Mouse (Mus musculus) MEL (cell line): ENCODE measurements at regions not wholly inside any gene's neighbourhood (a gene's known extent, or its start where the extent isn't known, plus 50 kb on each side); places are given as distances from the start of the nearest gene placed in this dataset.
A peak's percentile ranks its signal among the peaks of the same experiment; 100 is the strongest.

ENCODE experiments used
- DNase-seq: peaks from one replicate; pipeline ENCODE4 v3.0.0; 2011; ENCODE audit warnings: low read depth, low spot score
- H3K27ac ChIP-seq: 2 replicates; pipeline ENCODE4 v1.5.1; 2012; ENCODE audit warnings: low read depth, mild to moderate bottlenecking, control low read depth, low read length, moderate library complexity; ENCODE audit not compliant: control insufficient read depth
- H3K27me3 ChIP-seq, 2 experiments: fragments of 150-350 bp in 1 of 2; sonication (generic) in 1 of 2; 2 replicates each; pipeline ENCODE4 v1.6.1; 2012; ENCODE audit warnings: low read length in 2 of 2, mild to moderate bottlenecking in 2 of 2, improper control_type of control experiment in 1 of 2, moderate library complexity in 1 of 2; ENCODE audit not compliant: insufficient read depth in 2 of 2, control insufficient read depth in 1 of 2
- H3K36me3 ChIP-seq, 2 experiments: 2 replicates each; pipeline ENCODE4 v1.6.1; 2012 to 2014; ENCODE audit warnings: low read length in 2 of 2, improper control_type of control experiment in 1 of 2, inconsistent platforms in 1 of 2, mild to moderate bottlenecking in 1 of 2; ENCODE audit not compliant: insufficient read depth in 2 of 2, control insufficient read depth in 1 of 2
- H3K4me1 ChIP-seq, 2 experiments: fragments of 150-350 bp in 1 of 2; sonication (generic) in 1 of 2; 2 replicates each; pipeline ENCODE4 v1.6.1; 2012; ENCODE audit warnings: low read length in 2 of 2, improper control_type of control experiment in 1 of 2, mild to moderate bottlenecking in 1 of 2; ENCODE audit not compliant: insufficient read depth in 2 of 2, control insufficient read depth in 1 of 2
- H3K4me3 ChIP-seq, 2 experiments: fragments of 150-350 bp in 1 of 2; sonication (generic) in 1 of 2; 2 replicates each; pipeline ENCODE4 v1.5.1; 2012; ENCODE audit warnings: low read depth in 2 of 2, low read length in 2 of 2, mild to moderate bottlenecking in 2 of 2, moderate library complexity in 2 of 2, control low read depth in 1 of 2, improper control_type of control experiment in 1 of 2; ENCODE audit not compliant: control insufficient read depth in 1 of 2, insufficient read depth in 1 of 2
- H3K79me2 ChIP-seq: 2 replicates; pipeline ENCODE4 v1.6.1; 2012; ENCODE audit warnings: mild to moderate bottlenecking, low read length, moderate library complexity; ENCODE audit not compliant: control insufficient read depth, poor library complexity, insufficient read depth
- H3K9ac ChIP-seq: 2 replicates; pipeline ENCODE4 v1.6.1; 2012; ENCODE audit warnings: low read depth, mild to moderate bottlenecking, control low read depth, low read length, moderate library complexity; ENCODE audit not compliant: control insufficient read depth, poor library complexity, severe bottlenecking
- H3K9me3 ChIP-seq: fragments of 150-350 bp; sonication (generic); replicated peaks from 2 replicates; pipeline ENCODE4 v1.6.1; 2012; ENCODE audit warnings: mild to moderate bottlenecking, low read length, improper control_type of control experiment, moderate library complexity; ENCODE audit not compliant: insufficient read depth
- BHLHE40 ChIP-seq: IDR thresholded peaks from 2 replicates; pipeline ENCODE4 v1.6.1; 2012; ENCODE audit warnings: low read depth, mild to moderate bottlenecking, inconsistent platforms, low read length, improper control_type of control experiment, borderline replicate concordance
- CHD1 ChIP-seq: IDR thresholded peaks from 2 replicates; pipeline ENCODE4 v1.6.1; 2012; ENCODE audit warnings: low read depth, mild to moderate bottlenecking, inconsistent platforms, low read length, improper control_type of control experiment
- CHD2 ChIP-seq: IDR thresholded peaks from 2 replicates; pipeline ENCODE4 v1.6.1; 2011; ENCODE audit warnings: low read length, improper control_type of control experiment
- CTCF ChIP-seq, 3 experiments: IDR thresholded peaks in 2 of 3; conservative IDR thresholded peaks in 1 of 3; 2 replicates each; pipeline ENCODE4 v1.5.1; 2011 to 2012; ENCODE audit warnings: low read length in 3 of 3, low read depth in 2 of 3, mild to moderate bottlenecking in 2 of 3, improper control_type of control experiment in 1 of 3, inconsistent platforms in 1 of 3, mixed read lengths in 1 of 3, moderate library complexity in 1 of 3; ENCODE audit not compliant: control insufficient read depth in 1 of 3, insufficient read depth in 1 of 3, poor library complexity in 1 of 3, severe bottlenecking in 1 of 3
- E2F4 ChIP-seq: IDR thresholded peaks from 2 replicates; pipeline ENCODE4 v1.6.1; 2011; ENCODE audit warnings: low read depth, low read length, improper control_type of control experiment, borderline replicate concordance
- ELF1 ChIP-seq: IDR thresholded peaks from 2 replicates; pipeline ENCODE4 v1.6.1; 2014; ENCODE audit warnings: low read depth, mild to moderate bottlenecking, inconsistent platforms, low read length, improper control_type of control experiment, moderate library complexity
- EP300 ChIP-seq, 2 experiments: IDR thresholded peaks; 2 replicates each; pipeline ENCODE4 v1.6.1; 2011; ENCODE audit warnings: improper control_type of control experiment in 2 of 2, low read length in 2 of 2, low read depth in 1 of 2, mild to moderate bottlenecking in 1 of 2
- GATA1 ChIP-seq: IDR thresholded peaks from 2 replicates; pipeline ENCODE4 v1.6.1; 2011; ENCODE audit warnings: low read depth, low read length, improper control_type of control experiment
- MAZ ChIP-seq: IDR thresholded peaks from 2 replicates; pipeline ENCODE4 v1.6.1; 2012; ENCODE audit warnings: low read depth, mild to moderate bottlenecking, inconsistent platforms, low read length, improper control_type of control experiment
- MEF2A ChIP-seq: IDR thresholded peaks from 2 replicates; pipeline ENCODE4 v1.6.1; 2014; ENCODE audit warnings: low read depth, mild to moderate bottlenecking, inconsistent platforms, low read length, improper control_type of control experiment; ENCODE audit not compliant: poor library complexity, insufficient replicate concordance, severe bottlenecking; ENCODE audit errors: extremely low read depth
- MYB ChIP-seq: IDR thresholded peaks from 2 replicates; pipeline ENCODE4 v1.6.1; 2011; ENCODE audit warnings: mild to moderate bottlenecking, low read depth, low read length, improper control_type of control experiment
- MYC ChIP-seq: IDR thresholded peaks from 2 replicates; pipeline ENCODE4 v1.6.1; 2011; ENCODE audit warnings: low read depth, mild to moderate bottlenecking, low read length, improper control_type of control experiment, moderate library complexity
- NELFE ChIP-seq: IDR thresholded peaks from 2 replicates; pipeline ENCODE4 v1.6.1; 2011; ENCODE audit warnings: low read depth, low read length, improper control_type of control experiment
- POLR2A ChIP-seq, 2 experiments: IDR thresholded peaks; 2 replicates each; pipeline ENCODE4 v1.6.1; 2011 to 2012; ENCODE audit warnings: low read length in 2 of 2, mild to moderate bottlenecking in 2 of 2, control low read depth in 1 of 2, improper control_type of control experiment in 1 of 2, low read depth in 1 of 2, moderate library complexity in 1 of 2; ENCODE audit not compliant: control insufficient read depth in 1 of 2, insufficient read depth in 1 of 2, poor library complexity in 1 of 2
- POLR2AphosphoS2 ChIP-seq: IDR thresholded peaks from 2 replicates; pipeline ENCODE4 v1.6.1; 2011; ENCODE audit warnings: low read length, improper control_type of control experiment
- POLR2AphosphoS5 ChIP-seq: IDR thresholded peaks from 2 replicates; pipeline ENCODE4 v1.6.1; 2012; ENCODE audit warnings: low read depth, borderline replicate concordance, mild to moderate bottlenecking, inconsistent platforms, low read length, moderate library complexity, mixed read lengths
- RAD21 ChIP-seq: IDR thresholded peaks from 2 replicates; pipeline ENCODE4 v1.6.1; 2011; ENCODE audit warnings: mild to moderate bottlenecking, low read depth, low read length, improper control_type of control experiment
- RCOR1 ChIP-seq: IDR thresholded peaks from 2 replicates; pipeline ENCODE4 v1.6.1; 2012; ENCODE audit warnings: low read depth, mild to moderate bottlenecking, inconsistent platforms, low read length, improper control_type of control experiment
- TBP ChIP-seq: IDR thresholded peaks from 2 replicates; pipeline ENCODE4 v1.8.0; 2011; ENCODE audit warnings: low read depth, low read length, improper control_type of control experiment
- UBTF ChIP-seq: IDR thresholded peaks from 2 replicates; pipeline ENCODE4 v1.6.1; 2012; ENCODE audit warnings: low read depth, mild to moderate bottlenecking, inconsistent platforms, low read length, improper control_type of control experiment, moderate library complexity, borderline replicate concordance; ENCODE audit not compliant: insufficient read depth
- USF1 ChIP-seq: IDR thresholded peaks from 2 replicates; pipeline ENCODE4 v1.6.1; 2014; ENCODE audit warnings: low read depth, mild to moderate bottlenecking, inconsistent platforms, low read length, improper control_type of control experiment, moderate library complexity
- USF2 ChIP-seq, 2 experiments: IDR thresholded peaks; 2 replicates each; pipeline ENCODE4 v1.6.1; 2011 to 2012; ENCODE audit warnings: improper control_type of control experiment in 2 of 2, low read length in 2 of 2, borderline replicate concordance in 1 of 2, inconsistent platforms in 1 of 2, low read depth in 1 of 2, mild to moderate bottlenecking in 1 of 2; ENCODE audit not compliant: insufficient read depth in 1 of 2
- ZC3H11A ChIP-seq: IDR thresholded peaks from 2 replicates; pipeline ENCODE4 v1.6.1; 2012; ENCODE audit warnings: low read depth, mild to moderate bottlenecking, inconsistent platforms, low read length, improper control_type of control experiment
- ZKSCAN1 ChIP-seq: IDR thresholded peaks from 2 replicates; pipeline ENCODE4 v1.6.1; 2012; ENCODE audit warnings: low read depth, mild to moderate bottlenecking, inconsistent platforms, low read length, improper control_type of control experiment, moderate library complexity
- ZMIZ1 ChIP-seq: IDR thresholded peaks from 2 replicates; pipeline ENCODE4 v1.6.1; 2012; ENCODE audit warnings: low read depth, mild to moderate bottlenecking, inconsistent platforms, low read length, improper control_type of control experiment, moderate library complexity
- ZNF384 ChIP-seq: IDR thresholded peaks from 2 replicates; pipeline ENCODE4 v1.6.1; 2012; ENCODE audit warnings: low read depth, mild to moderate bottlenecking, inconsistent platforms, low read length, improper control_type of control experiment

GRCm38 (mm10) chr16:29843490-29843889 lies 220.7 kb upstream of the Hes1 start (continued):
- TF ChIP-seq ELF1 (0 out of 2 replicates have a peak, but pooled peaks have one; percentile 10), MYB (peak; percentile 60; the same call in 1 of the 2 replicates)

GRCm38 (mm10) chr16:29844706-29845596 lies 219.2 kb upstream of the Hes1 start:
- Histone ChIP-seq H3K36me3 (peaks cover 0 to 68% of the 10 kb centered on the region in 2 experiments; a peak in 2 of 4 replicates), H3K27me3 (no peaks in the 10 kb centered on the region), H3K27ac (peak overlapping the region; percentile 94), H3K4me1 (peaks cover 47 to 66% of the 10 kb centered on the region in 2 experiments), H3K79me2 (no peaks in the 10 kb centered on the region; the same call in 1 of the 2 replicates), H3K9me3 (no peaks in the 10 kb centered on the region), H3K9ac (peak overlapping the region; percentile 53), H3K4me3 (peak overlapping the region in 1 of 2 experiments; percentile 4; a peak in 1 of 4 replicates)
- peak; percentile 28 for DNase-seq
- TF ChIP-seq ZC3H11A: 0 out of 2 replicates have a peak, but pooled peaks have one; percentile 1
- no peak for TF ChIP-seq MAZ
- TF ChIP-seq UBTF: no peak
- TF ChIP-seq MYC: no peak
- no peak for TF ChIP-seq CHD1
- 0 out of 2 replicates have a peak, but pooled peaks have one; percentile 3 for TF ChIP-seq USF1
- TF ChIP-seq RAD21: no peak
- no peak for TF ChIP-seq TBP
- TF ChIP-seq EP300 (IDR thresholded peaks at IDR 0.05; ENCODE audit: low read depth in 1 of 2, low read length in 2 of 2): no peak
- TF ChIP-seq USF2 (IDR thresholded peaks at IDR 0.05; ENCODE audit: borderline replicate concordance in 1 of 2, insufficient read depth in 1 of 2, low read depth in 1 of 2, low read length in 2 of 2): no peak
- TF ChIP-seq POLR2A (IDR thresholded peaks at IDR 0.05; ENCODE audit: control insufficient read depth in 1 of 2, insufficient read depth in 1 of 2, low read depth in 1 of 2, low read length in 2 of 2, poor library complexity in 1 of 2): no peak
- TF ChIP-seq CTCF (IDR thresholded peaks at IDR 0.05 in 2 of 3, conservative IDR thresholded peaks at IDR 0.05 in 1 of 3; ENCODE audit: control insufficient read depth in 1 of 3, insufficient read depth in 1 of 3, low read depth in 2 of 3, low read length in 3 of 3, poor library complexity in 1 of 3, severe bottlenecking in 1 of 3): no peak
- no peak for TF ChIP-seq POLR2AphosphoS5

- H3K4me1 ChIP-seq: peaks cover 42 to 61% of the 10 kb centered on the region in 2 experiments
- H3K27me3 ChIP-seq: no peaks in the 10 kb centered on the region
- no peaks in the 10 kb centered on the region for H3K9me3 ChIP-seq
- peak overlapping the region in 1 of 2 experiments; percentile 4; a peak in 1 of 4 replicates for H3K4me3 ChIP-seq
- no peaks in the 10 kb centered on the region; the same call in 1 of the 2 replicates for H3K79me2 ChIP-seq
- H3K27ac ChIP-seq: peak overlapping the region; percentile 96
- DNase-seq: peak; percentile 94
- H3K36me3 ChIP-seq: peaks cover 0 to 62% of the 10 kb centered on the region in 2 experiments; a peak in 2 of 4 replicates
- H3K9ac ChIP-seq: peak overlapping the region; percentile 53
- TF ChIP-seq GATA1: peak; percentile 99
- TF ChIP-seq MEF2A: peak; percentile 75
- no peak for TF ChIP-seq E2F4
- peak; percentile 85 for TF ChIP-seq MAZ
- TF ChIP-seq ZNF384: no peak
- no peak for TF ChIP-seq CHD1
- peak; percentile 83 for TF ChIP-seq RCOR1
- TF ChIP-seq ZKSCAN1: no peak
- no peak for TF ChIP-seq RAD21
- TF ChIP-seq MYC: peak; percentile 85
- no peak for TF ChIP-seq POLR2A (IDR thresholded peaks at IDR 0.05; ENCODE audit: control insufficient read depth in 1 of 2, insufficient read depth in 1 of 2, low read depth in 1 of 2, low read length in 2 of 2, poor library complexity in 1 of 2)
- peak; percentile 94 for TF ChIP-seq BHLHE40
- peak; percentile 42 for TF ChIP-seq NELFE
- TF ChIP-seq ZMIZ1: no peak
- peak; percentile 63; the same call in 1 of the 2 replicates for TF ChIP-seq POLR2AphosphoS2
- no peak for TF ChIP-seq POLR2AphosphoS5
- TF ChIP-seq CHD2: peak; percentile 29; the same call in 1 of the 2 replicates
Measured at GRCm38 (mm10) chr16:29845597-29845986, 218.6 kb upstream of the Hes1 start.
